ENCODE assay signal across 9 mouse cellular contexts in genomic region chr2:72287142-72287541, GRCm38 (mm10). TPM values are rescaled to one million over a fixed set of nuclear protein-coding genes. Genes with fewer than 3 reads are reported as not detected.
DNase-seq lines count a peak whose midpoint lies in the region; ATAC-seq and TF ChIP-seq lines count a peak whose summit lies in the region.
"Had no signal": no experiment of that assay in that cellular context is flagged by ENCODE, and none has a peak within 500 bp of the region (broad histone marks: within the 10 kb centered on the region; RNA-seq: fewer than 3 reads in every experiment).

No protein-coding gene starts in this region.

- no peaks in the 10 kb centered on the region for H3K9me3 ChIP-seq in intestine, embryonic 15.5 days

- H3K4me3 ChIP-seq in gastrocnemius, adult 2 months = peak overlapping the region; percentile 84
- peak overlapping the region; percentile 35; the same call in 1 of the 2 replicates for H3K4me3 ChIP-seq in brown adipose tissue, adult 24 weeks (ENCODE audit: insufficient read depth, low read depth, low read length)
- peak overlapping the region; percentile 2; the same call in 1 of the 2 replicates for H3K4me3 ChIP-seq in intestine, embryonic 15.5 days (replicated peaks)

- H3K4me2 ChIP-seq in intestine, embryonic 15.5 days (replicated peaks) = peak overlapping the region; percentile 39

- H3K27ac ChIP-seq in gastrocnemius, adult 2 months = peak overlapping the region; percentile 98
- peak overlapping the region; percentile 32 for H3K27ac ChIP-seq in brown adipose tissue, adult 24 weeks (replicated peaks; ENCODE audit: low read depth, low read length)
- H3K27ac ChIP-seq in intestine, embryonic 15.5 days = peak overlapping the region; percentile 36; the same call in 1 of the 2 replicates

- peak; percentile 52 for ATAC-seq in intestine, embryonic 15.5 days
- peak; percentile 86 for ATAC-seq in megakaryocyte-erythroid progenitor cell, adult 5-6 weeks (replicated peaks; ENCODE audit: low FRiP score, low TSS enrichment, poor library complexity, severe bottlenecking)
- ATAC-seq: midbrain, embryonic 16.5 days had no signal

- DNase-seq in gastrocnemius, adult 2 months = no peak
- DNase-seq in gastrocnemius, adult 8-10 months (ENCODE audit: low spot score in 2 of 2) = no peak
- DNase-seq in layer of hippocampus, adult 9-11 months = no peak
- DNase-seq in layer of hippocampus, postnatal 25 days (ENCODE audit: extremely low spot score in 1 of 2, low spot score in 1 of 2) = no peak
- no peak for DNase-seq in left cerebral cortex, adult 18-20 months (ENCODE audit: low spot score in 2 of 2)

- no peak overlapping the region for H3K9ac ChIP-seq in intestine, embryonic 15.5 days

- no peaks in the 10 kb centered on the region for H3K27me3 ChIP-seq in intestine, embryonic 15.5 days (replicated peaks)

- WGBS in intestine, embryonic 15.5 days = 30% methylated on average over 4 of the region's 4 CpGs

- no peaks in the 10 kb centered on the region for H3K36me3 ChIP-seq in intestine, embryonic 15.5 days

- peaks cover 2% of the 10 kb centered on the region; the same call in 1 of the 2 replicates for H3K4me1 ChIP-seq in brown adipose tissue, adult 24 weeks (ENCODE audit: control insufficient read depth, insufficient read depth, insufficient read length, low read length)
- peaks cover 19% of the 10 kb centered on the region for H3K4me1 ChIP-seq in intestine, embryonic 15.5 days (replicated peaks)

- intact Hi-C loops in gastrocnemius, adult 2 months (cut with DNase I) = no loop called here

- TF ChIP-seq CTCF in gastrocnemius, adult 2 months (IDR thresholded peaks at IDR 0.05) = no peak

RNA-seq across cellular contexts. Expression of gene Map3k20, which starts 1.7 kb away (rescaled TPM):
- 100 to 1,000 TPM; 338 to 407 TPM for total RNA-seq in gastrocnemius, adult 2 months (2021)
- 100 to 1,000 TPM; 348 to 422 (median 393) TPM for total RNA-seq in gastrocnemius, adult 8-10 months (2022)
- polyA plus RNA-seq in brown adipose tissue, adult 24 weeks (2012; ENCODE audit: insufficient read depth, insufficient read length, missing spikeins) = 24.8 and 25.3 TPM in 2 replicates
- polyA plus RNA-seq in intestine, embryonic 15.5 days (2015; fragmentation: Nextera tagmentation; extraction: Ambion mirVana) = 17.0 and 17.7 TPM in 2 replicates
- 34.4 and 46.9 TPM in 2 replicates for total RNA-seq in megakaryocyte-erythroid progenitor cell, adult 5-6 weeks (2014; fragmentation: Nextera tagmentation)
- total RNA-seq in megakaryocyte-erythroid progenitor cell, adult 5-6 weeks (2017) = 30.5 and 34.1 TPM in 2 replicates
- total RNA-seq in layer of hippocampus, postnatal 25 days (2021) = 10 to 100 TPM; 12.2 to 12.4 TPM
- 10 to 100 TPM in 1 of 2 experiments, 1 to 10 TPM in 1; 8.7 to 10.1 TPM for total RNA-seq in left cerebral cortex, adult 18-20 months (2021)

Comparison
In these comparisons a context has a peak if more than half of its experiments do, and no peak if none do; other contexts are left out.
1. H3K27ac ChIP-seq: peak in every context shown above with its lines; median percentile 98 in gastrocnemius, adult 2 months; 36 in intestine, embryonic 15.5 days; 32 in brown adipose tissue, adult 24 weeks.
2. H3K4me3 ChIP-seq: peak in every context shown above with its lines; median percentile 84 in gastrocnemius, adult 2 months; 35 in brown adipose tissue, adult 24 weeks; 2 in intestine, embryonic 15.5 days.
3. RNA of gene Map3k20, which starts 1.7 kb away (total RNA-seq): 348 to 422 TPM in gastrocnemius, adult 8-10 months and 338 to 407 TPM in gastrocnemius, adult 2 months; 30.5 to 46.9 TPM in megakaryocyte-erythroid progenitor cell, adult 5-6 weeks, 12.2 to 12.4 TPM in layer of hippocampus, postnatal 25 days and 8.7 to 10.1 TPM in left cerebral cortex, adult 18-20 months; every median in the first group is over 4 times any median in the second.